Mouse (Mus musculus) heart, postnatal 10 days (tissue): ENCODE measurements around the gene Cd3d. TPM values are rescaled to one million over a fixed set of nuclear protein-coding genes. Genes with fewer than 3 reads are reported as not detected.

Source experiments
- DNase-seq, 2 experiments: peaks; one replicate each; pipeline ENCODE4 v3.0.0; 2021
- intact Hi-C: fragments of 180-260 bp; cut with DNase I; formaldehyde crosslinking; loops from one replicate; pipeline ENCODE4 v1.15.1; 2025
- total RNA-seq, 2 experiments: library from RNA; stranded (reverse); gene quantifications; 2 replicates each; pipeline ENCODE4 v1.2.3; 2021

Gene Cd3d
- total RNA-seq, 2 experiments from 2014 or later: 0.77 to 1.5 TPM

DNA sequence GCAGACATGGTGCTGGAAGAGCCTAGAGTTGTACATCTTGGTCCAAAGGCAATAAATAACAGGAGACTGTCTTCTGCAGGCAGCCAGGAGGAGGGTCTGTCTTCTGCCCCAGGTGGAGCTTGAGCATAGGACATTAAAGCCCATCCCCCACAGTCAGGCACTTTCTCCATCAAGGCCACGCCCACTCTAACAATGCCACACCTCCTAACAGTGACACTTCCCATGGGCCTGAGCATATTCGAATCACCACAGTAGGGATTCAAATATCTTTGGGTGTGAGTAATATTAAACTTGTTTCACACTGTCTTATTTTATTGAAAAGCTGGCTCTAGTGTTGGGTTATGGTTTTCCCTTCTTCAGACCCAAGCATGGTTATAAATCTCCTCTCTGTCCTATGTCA is 10.2 kb downstream of the Cd3d start:
- intact Hi-C loops: no loop called here
- DNase-seq: no peak

DNA sequence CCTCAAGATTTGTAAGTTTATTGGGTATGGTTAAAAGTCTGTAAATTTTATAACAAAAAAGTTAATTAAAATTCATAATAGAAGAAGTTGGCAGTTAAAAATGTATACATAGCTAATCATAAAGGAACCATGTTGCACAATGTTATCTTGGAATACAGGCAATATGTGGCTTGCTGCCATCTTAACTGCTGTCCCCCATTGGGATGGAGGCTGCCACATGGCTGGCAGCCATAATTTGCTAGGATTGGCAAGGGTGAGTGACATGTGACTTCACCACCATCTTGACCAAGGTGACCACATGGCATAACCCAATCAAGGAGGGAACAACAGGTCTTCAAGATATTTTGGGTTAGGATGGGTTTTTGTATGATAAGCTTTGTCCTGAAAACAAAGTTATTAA is 10.7 kb downstream of the Cd3d start:
- DNase-seq: no peak
- intact Hi-C loops: no loop called here

DNA sequence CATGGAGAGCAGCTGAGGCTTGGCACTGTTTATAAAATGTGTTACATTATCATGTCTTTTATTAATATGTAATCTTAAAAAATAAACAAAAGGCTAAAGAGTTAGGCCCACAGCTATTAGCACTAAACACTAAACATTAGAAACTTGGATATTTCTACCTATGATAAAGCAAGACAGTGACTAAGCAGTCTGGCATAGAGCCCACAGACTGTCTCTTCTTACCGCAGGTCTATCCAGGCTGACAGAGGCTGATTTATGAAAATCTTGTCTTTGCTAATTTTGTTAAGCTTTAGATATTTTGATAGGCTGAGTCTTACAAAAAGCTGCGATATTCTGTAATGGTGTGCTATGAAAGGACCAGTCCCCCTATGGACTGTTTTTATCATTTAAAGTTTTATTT is 11.7 kb downstream of the Cd3d start:
- intact Hi-C loops: no loop called here
- DNase-seq: no peak

DNA sequence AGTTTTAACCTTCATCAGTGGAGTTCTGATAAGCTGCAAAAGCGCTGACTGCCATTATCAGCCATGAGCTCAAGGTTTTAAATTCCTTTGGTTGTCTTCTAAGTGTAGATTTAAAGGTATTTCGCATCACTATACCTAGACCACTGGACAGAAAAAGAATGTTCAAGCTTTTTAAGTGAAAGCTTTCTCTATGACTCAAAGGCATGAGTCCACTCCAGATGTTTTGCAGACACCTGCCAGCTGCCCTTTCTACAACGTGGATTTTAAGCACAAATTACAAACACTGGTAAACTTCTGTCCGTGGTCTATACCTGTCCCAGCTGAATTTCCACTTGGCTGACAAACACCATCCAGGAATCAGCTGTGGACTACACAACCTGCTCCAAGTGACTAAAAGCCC is 13.4 kb downstream of the Cd3d start:
- DNase-seq: no peak
- intact Hi-C loops: no loop called here

DNA sequence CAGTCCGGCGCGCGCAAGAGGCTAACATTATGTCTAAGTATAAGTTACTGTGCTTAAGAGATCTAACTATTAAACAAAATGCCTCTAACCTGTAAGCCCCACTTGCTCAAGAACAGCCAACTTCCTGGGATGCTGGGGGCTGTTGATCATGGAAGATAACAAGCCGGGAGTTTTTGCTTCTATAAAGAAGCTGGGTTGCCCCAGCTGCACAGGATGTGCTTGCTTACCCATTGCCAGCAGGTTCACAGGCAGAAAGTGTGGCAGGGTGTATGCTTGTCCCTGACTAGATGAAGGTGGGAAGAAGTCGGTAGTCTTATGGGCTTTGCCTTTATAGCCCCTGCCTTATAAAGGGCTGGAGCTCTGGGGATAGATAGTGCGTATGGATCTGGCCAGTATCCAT is 15.0 kb downstream of the Cd3d start:
- intact Hi-C loops: no loop called here
- DNase-seq: no peak

DNA sequence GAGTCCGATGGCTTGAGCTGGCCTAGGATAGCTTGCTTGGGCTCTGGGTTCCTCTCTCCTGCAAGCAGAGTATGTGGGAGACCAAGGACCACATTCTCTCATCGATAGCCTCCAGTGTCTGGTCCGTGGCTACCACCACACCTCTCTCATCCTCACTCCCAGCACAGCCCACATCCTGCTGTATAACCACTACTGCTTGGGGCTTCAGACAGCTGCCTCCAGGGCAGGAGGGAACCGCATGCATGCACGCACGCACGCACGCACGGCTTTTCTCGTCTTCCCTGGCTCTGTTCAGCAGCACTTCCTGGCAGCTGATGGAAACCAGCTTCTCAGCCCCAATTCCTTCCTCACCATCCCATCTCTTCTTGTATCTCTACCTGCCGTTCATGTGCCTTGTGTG is 16.6 kb downstream of the Cd3d start:
- intact Hi-C loops: no loop called here

DNA sequence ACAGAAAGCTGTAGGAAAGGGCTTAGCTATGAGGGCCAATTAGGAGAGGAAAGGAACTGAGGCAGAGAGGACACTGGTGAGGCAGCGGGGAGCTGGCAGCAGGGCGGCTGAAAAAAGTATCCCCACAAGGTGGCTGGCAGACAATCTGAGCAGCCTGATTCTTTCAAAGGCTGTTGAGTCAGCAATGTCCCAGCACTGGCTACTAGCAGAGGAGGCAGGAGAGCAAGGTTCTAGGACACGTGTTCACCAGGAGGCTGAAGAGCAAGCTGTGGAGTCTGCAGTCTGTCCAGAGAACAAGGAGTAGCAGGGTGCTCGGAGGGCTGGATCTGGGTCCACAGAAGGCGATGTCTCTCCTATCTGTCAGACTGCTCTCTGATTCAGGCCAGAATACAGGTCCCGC is 17.6 kb downstream of the Cd3d start:
- intact Hi-C loops: no loop called here
- DNase-seq: no peak

More for the DNA sequence above, 16.6 kb downstream of the Cd3d start:
- DNase-seq: no peak

DNA sequence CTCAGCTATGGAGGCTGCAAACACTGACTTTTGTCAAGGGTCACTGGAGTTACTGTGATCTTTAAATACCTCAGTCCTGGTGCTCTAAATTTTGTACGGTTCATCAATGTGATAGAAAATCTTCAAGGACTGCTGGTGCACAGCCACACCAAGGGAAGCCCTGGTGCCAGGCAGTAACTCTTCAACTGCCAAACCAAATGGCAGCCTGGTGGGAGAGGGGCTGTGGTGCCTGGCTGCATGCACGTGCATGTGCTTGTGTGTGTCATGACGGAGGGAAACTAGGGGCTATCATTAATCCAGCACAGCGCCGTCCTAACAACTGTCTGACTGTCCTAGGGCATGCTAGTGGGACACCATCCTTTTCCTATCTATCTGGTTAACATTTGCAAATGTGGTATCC is 18.2 kb downstream of the Cd3d start:
- intact Hi-C loops: no loop called here

DNA sequence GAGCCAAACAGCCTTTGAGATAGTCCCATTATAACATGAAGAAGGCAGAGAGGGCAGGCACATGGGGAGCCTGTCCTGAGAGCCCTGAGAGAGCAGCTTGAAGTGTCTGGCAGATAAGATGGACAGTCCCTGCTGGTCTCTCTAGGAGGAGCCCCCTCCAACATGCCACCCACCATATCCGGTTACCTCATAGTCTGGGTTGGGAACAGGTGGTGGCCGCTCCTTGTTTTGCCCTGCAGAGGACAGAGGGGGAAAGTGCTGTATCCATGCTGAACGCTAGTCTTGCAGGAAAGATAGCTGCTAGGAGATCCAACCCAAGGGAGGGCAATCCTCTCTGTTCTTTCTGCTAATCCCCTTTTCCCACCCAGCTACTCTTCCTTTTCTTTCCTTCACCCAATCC is 18.7 kb downstream of the Cd3d start:
- intact Hi-C loops: no loop called here
- DNase-seq: no peak

More for the DNA sequence above, 18.2 kb downstream of the Cd3d start:
- no peak for DNase-seq

DNA sequence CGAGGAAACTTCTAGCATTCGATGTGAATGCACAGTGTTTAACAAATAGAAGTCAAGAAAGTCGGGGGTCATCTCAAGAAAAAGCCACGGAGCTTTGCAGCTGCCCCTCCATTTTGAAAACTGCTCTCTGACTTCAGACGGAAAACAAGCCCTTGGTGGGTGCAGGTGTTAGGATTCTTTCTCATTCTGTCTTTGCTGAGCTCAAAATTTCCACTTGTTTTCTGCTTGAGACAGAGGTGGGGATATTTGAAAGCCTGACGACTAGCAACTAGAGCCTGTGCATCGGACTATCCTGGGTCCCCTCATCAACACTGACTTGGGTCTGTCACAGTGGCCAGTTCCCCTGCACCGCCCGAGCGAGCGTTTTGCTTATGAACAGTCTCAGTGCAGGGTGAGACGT is 25.8 kb downstream of the Cd3d start:
- DNase-seq: no peak

DNA sequence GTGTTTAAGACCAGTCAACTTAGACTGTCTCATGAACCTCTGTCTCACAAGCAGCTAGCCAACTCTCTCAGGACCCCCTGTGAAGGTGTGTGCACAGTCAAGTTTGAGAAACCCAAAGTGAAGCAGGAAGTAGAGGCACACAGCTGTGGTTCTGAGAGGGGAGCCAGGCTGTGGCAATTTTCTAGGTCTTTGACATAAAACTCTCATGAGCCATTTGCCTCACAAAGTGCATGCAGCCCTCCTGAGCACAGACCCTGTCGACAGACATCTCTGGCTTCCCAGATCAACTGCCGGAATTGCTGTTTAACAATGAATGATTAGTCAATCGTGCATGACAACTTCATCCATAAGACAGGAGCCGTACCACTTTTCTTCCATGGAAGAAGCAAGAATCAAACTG is 26.8 kb downstream of the Cd3d start:
- DNase-seq: no peak
- intact Hi-C loops: no loop called here

More for the DNA sequence above, 25.8 kb downstream of the Cd3d start:
- intact Hi-C loops: no loop called here

DNA sequence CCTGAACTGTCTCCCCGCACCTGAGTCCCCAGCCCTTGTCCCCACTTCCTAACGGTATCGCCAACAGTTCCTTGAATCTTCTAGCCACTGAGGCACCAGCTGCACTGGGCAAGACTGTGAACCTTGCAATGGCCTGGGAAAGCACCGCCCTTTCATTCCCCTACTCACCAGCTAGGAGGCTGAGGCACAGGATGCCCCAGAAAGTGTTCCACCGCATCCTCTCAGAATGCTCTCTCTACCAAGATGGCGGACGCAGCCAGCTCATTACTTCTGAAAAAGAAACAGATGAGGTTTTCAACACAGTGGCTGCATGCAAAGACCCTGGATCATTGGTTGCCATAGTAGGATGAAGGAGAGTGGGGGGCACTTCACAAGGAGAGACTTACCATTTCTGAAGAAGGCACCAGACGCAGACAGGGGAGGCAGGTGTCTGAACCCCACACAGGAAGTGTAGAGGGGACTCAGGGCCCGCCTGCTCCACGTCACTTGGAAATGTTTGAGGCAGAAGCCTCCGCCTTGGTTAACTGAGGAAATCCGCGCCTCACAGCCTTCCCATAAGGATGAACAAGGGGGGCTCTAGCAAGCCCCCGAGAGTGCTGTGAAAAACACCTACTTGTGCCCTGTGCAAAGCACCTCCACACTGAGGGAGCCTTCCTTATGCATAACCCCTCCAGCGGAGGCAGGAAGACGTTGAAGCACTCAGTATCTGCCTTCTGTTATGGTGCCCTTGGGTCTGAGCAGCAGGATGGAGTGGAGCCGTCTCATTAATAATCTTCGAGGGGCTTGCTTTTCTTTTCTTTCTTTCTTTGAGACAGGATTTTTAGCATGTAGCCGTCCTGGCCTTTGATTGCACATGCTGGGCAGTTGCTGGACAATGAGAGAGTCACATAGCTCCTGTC is 27.8 kb downstream of the Cd3d start, which contains the start of gene Cd3e:
Gene Cd3e (minus strand): TSS at position 448 of the 899 bp plus-strand sequence.
- intact Hi-C loops: no loop called here
- no peak for DNase-seq

DNA sequence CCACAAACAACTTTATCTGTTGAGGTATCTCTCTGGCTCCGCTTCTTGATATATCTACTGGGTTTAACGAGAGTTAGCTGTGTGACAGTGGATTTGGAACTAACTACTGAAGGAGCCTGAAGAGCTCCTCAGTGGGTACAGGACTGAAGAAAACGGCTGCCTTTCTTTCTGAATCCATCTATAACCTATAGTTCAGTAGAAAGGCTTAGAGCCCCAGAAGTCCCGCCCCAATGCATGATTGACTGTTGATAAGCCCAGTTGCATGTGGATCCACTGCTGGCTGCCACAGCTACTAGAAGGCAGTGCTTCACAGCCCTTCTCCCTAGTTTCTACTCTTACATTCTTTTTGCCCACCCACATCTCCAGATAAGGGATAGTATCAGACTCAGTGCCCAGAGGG is 28.9 kb downstream of the Cd3d start:
- intact Hi-C loops: no loop called here
- no peak for DNase-seq

DNA sequence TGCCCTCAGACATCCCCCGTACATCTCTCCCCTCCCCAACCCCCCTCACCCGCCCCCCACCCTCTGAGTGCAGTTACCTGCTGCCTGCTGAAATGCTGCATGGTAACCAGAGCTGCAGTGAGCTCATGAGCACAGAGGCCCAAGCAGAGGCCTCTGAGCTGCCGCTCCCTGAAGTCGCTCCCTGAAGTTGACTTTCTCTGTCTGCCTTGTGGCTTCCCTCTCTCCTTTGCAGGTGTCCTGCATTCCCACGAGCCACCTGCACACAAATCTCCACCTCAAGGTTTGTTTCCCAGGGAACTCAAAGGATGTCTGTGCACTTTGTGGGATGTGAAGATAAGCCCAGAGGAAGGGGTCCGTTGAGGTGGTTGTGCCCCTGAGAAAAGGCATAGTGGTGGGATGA is 29.7 kb downstream of the Cd3d start:
- intact Hi-C loops: no loop called here
- no peak for DNase-seq

DNA sequence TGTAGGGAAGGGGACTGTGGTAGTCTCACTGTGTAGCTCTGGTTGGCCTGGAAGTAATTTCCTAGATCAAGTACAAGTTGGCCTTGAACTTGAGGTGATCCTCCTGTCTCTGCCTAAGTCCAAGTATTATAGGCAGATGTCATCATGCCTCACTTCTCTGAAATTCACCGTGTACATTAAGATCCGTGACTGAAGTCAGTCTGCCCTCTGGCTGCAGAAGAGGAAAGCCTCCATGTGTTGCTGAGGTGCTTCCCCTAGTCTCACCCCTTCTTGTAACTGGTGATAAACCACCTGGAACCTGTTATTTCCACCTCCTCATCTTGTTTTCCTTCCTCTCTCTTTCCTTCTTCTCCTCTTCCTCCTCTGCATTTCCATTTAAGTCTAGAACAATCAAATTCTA is 33.3 kb downstream of the Cd3d start:
- no peak for DNase-seq
- intact Hi-C loops: no loop called here

DNA sequence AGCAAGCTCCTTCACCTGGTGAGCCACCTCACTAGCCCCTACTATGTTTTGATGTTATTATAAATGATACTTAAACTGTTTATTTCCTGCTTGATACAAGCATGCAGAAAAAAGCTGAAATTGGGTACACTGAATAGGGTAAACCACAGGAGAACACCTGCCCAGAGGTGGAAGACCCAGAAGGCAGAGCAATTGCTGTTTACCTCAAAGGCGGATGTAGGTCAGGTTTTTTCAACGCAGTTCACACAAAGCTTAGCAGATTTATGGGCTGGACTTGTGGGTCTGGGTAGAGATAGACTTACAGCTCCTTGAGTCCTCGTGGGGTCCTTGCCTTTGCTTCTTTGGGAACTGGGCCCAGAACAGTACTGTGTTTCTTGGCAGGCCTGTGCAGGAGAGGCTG is 34.3 kb downstream of the Cd3d start:
- DNase-seq: no peak
- intact Hi-C loops: no loop called here

DNA sequence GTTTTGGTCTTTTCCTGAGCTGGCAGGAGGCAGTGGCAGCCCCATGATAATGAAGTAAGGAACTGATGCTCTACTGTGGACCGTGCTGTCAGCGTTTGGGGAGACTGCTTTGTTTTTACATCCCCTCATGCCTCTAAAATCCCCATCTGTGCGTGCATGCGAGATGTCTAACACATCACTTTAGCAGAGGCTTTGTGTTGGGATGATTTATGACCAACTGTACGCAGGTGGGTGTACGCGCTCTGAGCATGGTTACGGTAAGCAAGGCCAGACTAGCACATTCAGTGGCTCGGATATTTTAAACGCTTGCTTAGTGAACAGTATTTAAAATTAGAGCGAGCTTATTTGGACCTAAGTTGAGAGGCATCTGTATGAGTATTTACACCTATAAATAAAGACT is 36.4 kb downstream of the Cd3d start:
- intact Hi-C loops: no loop called here

DNA sequence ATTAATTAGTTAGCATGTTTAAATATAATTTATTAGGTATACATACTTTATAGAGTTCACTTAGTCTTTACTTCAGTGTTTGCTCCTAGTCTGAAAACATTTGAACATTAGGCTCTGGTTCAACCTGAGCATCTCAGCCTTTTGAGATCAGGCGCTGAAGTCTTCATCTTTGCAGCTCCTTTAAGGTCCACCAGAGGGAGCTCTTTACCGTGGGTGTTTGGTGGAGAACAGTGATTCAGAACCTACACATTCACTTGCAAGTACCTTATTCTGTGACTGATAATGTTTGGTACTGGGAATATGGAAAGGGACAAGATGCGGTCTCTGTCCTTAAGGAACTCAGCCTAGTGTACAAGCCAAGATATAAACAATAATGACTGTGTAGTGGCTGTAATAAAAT is 41.2 kb downstream of the Cd3d start:
- intact Hi-C loops: loop anchor here (1.0 to 5.0 kb wide), 2 partner anchors 110 to 124 kb away; no protein-coding TSS in a partner anchor
- DNase-seq: peak; percentile 67 to 79

More for the DNA sequence above, 36.4 kb downstream of the Cd3d start:
- DNase-seq: no peak

DNA sequence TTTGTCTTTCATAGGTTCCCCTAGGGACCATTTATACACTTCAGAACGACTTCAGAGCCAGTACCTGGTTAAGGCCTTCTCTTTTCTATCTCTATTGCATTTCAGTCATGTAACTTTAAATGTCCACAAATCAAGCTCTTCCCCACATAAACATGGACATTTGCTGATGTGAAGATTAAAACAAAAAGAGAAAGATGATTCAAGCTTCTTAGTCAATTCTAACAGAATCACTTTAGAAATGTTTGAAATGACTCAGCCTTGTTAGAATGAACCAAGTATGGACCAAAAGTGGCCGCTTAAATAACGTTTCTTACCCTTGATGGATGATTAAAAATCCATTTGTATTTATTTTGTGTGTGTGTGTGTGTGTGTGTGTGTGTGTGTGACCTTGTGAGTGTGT is 42.1 kb downstream of the Cd3d start:
- DNase-seq: no peak
- intact Hi-C loops: loop anchor here (1.0 to 5.0 kb wide), 2 partner anchors 109 to 123 kb away; no protein-coding TSS in a partner anchor

DNA sequence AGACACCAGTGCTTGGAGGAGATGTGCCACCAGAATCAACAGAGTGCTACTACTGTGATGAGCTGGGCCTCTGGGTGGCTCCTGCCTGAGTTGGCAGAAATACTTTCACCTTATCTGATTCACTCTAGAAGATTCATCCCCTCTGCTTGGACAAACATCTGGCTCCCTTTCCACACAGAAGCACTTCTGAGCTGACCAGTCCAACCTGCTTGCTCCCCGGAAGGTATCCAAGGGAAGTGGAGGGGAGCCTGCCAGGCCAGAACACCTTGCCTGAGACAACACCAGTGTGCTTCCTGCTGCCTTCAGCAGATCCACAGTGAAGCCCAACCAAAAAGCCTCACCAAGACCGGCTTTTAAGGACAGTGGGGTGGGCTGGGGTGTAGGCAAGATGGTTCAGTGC is 42.6 kb downstream of the Cd3d start:
- intact Hi-C loops: loop anchor here (5.0 kb wide), 1 partner anchor 108 kb away; no protein-coding TSS in a partner anchor
- no peak for DNase-seq

DNA sequence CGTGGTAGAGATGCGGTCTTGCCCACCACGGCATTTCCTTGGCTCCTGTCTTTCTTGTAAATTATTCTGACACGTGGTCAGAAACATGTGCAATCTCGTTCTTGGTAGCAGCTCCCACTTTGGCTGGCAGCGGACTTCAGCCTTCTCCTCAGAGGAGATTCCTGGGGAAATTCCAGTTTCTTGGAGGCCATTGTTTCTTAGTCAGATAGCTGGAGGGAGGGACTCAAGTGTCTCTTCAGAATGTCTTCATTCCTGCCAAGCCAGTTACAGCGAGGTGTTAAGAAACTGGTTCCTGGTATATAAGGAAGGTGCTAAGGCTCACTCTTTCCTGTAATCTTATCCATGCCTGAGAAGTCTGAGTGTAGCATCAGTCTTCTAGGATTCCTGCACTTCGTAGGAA is 45.8 kb downstream of the Cd3d start:
- intact Hi-C loops: no loop called here
- no peak for DNase-seq

DNA sequence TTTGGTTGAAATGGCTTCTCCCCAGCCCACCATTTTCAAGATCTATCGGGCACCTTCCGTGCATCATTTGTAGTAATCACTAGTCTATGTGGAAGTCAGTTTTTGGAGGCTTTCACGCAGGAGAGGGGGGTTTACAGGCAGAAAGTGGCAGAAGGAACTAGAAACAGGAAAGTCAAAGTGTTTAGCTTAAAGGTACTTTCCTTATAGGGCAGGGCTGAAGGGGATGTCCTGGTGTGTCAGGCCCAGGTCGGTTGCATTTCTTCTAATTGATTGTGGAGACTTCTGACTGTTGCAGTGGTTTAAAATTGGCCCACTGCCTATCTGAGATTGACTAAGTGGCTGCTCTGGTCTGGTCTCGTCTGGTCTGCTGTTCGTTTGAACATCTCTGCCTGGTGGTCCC is 48.8 kb downstream of the Cd3d start:
- intact Hi-C loops: no loop called here
- DNase-seq: no peak
